Mouse (Mus musculus): ENCODE data around the gene Trio.

DNA sequence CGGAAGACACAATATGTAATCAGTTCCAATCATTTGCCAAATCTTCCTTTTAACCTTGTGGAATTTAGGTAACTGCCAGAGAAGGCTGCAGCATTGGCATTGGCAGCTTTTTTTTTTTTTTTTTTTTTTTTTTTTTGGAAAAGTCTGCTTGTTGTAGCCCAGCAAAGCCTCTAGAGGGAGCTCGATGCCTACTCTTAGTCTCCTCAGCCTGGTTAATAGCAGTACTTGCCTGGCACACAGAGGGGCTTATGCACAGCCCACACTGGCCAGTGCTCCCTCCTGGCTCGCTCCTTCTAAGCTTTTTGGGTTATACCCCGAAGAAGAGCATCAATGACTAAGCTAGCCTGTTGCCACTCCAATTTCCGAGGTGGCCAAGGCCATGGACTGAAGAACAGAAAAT lies 106.1 kb downstream of the Trio start:
- no peak for TF ChIP-seq POLR2A (IDR thresholded peaks at IDR 0.05; ENCODE audit: borderline replicate concordance, low read depth, low read length)
- TF ChIP-seq CTCF (IDR thresholded peaks at IDR 0.05; ENCODE audit: low read depth, low read length): peak; percentile 32; the same call in 1 of the 2 replicates
